Mouse (Mus musculus) cerebellum, postnatal 14 days (tissue): ENCODE results near the gene Olfr1291-ps1.

Experiments used
- DNase-seq, 2 experiments: peaks; one replicate each; pipeline ENCODE4 v3.0.0; 2021; ENCODE audit warnings: mixed read lengths in 2 of 2

The Olfr1291-ps1 gene

DNA sequence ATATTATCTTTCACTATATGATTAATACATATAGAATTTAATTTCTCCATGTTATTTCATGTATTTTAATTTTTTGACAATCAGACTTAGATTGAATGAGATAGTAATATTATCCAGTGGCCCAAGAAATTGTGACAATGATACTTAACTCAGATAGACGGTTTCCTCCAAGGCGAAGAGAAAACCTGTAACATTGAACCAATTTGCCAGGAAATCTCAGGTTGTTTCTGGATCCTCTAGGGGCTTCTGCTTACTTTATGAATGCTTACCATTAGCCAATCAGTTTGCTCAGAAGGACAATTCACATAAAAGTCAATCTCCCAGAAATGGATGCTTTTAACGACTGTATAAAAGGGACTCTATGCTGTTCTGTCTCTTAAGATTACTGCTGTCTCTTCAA is at the start of gene Olfr1291-ps1:
TSS of gene Olfr1291-ps1 (plus strand) at position 301 of the 400 bp plus-strand sequence.
- DNase-seq, result no peak

DNA sequence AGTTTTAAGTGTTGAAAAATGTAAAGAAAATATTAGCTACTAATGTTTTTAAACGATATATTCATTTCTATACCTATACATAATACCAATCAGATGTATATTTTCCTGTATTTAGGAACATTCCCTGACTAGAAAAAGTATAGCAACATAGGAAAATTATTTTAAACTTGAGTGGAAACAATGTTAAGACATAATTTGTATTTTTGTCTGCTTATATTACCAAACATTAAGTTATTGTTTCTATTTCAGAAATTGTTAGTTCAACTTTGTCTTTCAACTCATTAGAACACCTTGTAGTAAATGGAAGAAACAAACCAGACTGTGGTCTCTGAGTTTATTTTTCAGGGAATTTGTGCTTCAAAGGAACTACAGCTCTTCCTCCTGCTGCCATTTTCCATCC is 48.1 kb upstream of the Olfr1291-ps1 start, which contains the start of gene Olfr1287:
TSS of gene Olfr1287 (plus strand) at position 301 of the 400 bp plus-strand sequence.
- DNase-seq, result no peak

DNA sequence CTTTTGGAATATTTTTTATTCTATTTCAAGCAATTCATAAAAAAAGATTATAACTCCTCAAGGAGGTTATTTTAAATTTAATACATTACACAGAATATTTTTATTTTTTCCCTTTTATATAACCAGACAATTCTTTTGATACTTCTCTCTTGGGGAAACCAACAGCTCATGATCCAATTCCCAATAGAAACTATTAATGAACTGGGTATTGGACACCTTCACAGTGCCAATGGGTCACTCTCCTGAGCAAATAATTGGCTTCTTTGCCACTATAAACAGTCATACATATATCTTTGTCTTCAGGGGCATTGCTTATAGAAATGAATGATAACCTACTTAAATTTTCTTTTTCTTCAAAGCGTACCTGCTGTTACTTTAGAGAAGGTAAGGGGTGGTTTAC is 23.2 kb upstream of the Olfr1291-ps1 start, which contains the start of gene Olfr1288:
TSS of gene Olfr1288 (plus strand) at position 301 of the 400 bp plus-strand sequence.
- no peak for DNase-seq

DNA sequence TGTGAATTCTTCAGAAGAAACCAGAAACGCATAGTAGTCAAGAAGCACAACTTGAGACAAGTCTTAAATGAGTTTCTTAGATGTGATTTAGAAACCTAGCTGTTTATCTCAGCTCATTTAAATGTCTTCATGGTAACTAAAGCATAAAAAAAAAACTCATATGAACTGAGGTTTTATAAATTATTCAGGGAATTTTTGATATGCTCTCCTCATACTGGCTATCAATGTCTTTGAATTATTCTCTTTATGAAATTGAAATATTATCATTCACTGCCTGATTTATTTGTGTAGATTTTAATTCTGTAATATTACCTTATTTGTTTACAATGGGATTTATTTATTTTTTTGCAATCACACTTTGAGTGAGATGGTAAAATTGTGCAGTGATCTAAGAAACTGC is 16.5 kb upstream of the Olfr1291-ps1 start, which contains the start of gene Olfr1289:
TSS of gene Olfr1289 (plus strand) at position 301 of the 400 bp plus-strand sequence.
- no peak for DNase-seq

DNA sequence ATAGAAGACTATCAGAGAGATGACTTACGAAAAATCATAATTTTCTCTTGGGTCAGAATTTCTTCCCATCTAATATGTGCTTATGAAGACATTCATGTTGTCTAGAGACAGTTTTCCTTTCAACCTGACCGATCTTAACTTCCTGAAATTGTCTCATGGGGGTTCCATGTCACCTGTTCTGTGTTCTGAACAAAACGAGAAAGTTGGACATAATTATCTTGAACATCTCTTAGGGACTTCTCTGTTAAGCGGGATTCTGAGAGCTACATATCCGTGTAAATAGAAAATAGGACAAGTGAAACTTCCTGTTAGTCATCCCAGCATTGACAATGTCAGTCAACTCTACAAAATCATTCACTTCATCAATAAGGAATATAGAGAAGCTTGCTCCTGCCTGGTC is 3.3 kb upstream of the Olfr1291-ps1 start, which contains the start of gene Olfr1290:
TSS of gene Olfr1290 (minus strand) at position 101 of the 400 bp plus-strand sequence.
- no peak for DNase-seq

DNA sequence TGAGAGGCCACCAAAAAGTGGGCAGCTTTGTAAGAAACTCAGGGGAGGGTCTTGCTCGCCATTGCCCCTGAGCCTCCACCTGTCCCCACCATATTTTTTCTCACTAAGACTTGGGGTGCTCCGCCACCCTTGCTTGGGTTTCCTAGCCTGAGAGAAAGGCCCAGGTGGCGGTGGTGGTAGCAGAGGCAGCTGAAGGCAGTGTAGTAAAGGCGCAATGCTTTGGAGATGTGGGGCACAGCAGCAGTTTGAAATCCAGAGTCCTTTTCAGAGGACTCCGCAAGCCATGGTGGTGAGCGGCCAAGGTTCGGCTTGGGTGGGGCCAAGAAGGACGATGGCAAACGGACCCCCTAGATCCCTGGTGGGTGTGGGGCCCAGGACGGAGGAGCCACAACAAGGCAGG is 20.5 kb downstream of the Olfr1291-ps1 start:
- DNase-seq, result no peak

DNA sequence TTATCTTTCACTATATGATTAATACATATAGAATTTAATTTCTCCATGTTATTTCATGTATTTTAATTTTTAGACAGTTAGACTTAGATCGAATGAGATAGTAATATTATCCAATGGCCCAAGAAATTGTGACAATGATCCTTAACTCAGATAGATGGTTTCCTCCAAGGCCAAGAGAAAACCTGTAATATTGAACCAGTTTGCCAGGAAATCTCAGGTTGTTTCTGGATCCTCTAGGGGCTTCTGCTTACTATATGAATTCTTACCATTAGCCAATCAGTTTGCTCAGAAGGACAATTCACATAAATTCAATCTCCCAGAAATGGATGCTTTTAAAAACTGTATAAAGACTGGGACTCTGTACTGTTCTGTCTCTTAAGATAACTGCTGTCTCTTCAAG is 27.9 kb downstream of the Olfr1291-ps1 start, which contains the start of gene Olfr1293-ps:
TSS of gene Olfr1293-ps (plus strand) at position 301 of the 400 bp plus-strand sequence.
- no peak for DNase-seq

DNA sequence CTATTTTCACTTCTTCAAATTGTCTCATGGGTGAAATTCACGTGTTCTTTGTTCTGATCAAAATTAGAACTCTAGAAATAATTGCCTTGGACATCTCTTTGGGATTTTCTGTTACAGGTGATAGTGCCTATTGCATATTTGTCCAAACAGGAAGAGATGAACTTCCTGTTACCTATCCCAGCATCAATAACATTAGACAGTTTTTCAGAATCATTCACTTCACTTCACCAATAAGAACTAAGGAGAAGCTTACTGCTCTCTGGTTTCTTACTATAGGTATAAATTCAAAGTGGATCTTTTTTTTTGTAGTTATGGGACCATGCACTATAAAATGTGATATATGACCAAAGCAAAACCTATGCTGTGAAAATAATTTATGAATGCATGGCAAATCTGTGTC is 43.2 kb downstream of the Olfr1291-ps1 start, which contains the start of gene Olfr1294:
TSS of gene Olfr1294 (minus strand) at position 101 of the 400 bp plus-strand sequence.
- DNase-seq, result no peak
